Comparison of ENCODE assay signal across 18 mouse cellular contexts in the genomic region with DNA sequence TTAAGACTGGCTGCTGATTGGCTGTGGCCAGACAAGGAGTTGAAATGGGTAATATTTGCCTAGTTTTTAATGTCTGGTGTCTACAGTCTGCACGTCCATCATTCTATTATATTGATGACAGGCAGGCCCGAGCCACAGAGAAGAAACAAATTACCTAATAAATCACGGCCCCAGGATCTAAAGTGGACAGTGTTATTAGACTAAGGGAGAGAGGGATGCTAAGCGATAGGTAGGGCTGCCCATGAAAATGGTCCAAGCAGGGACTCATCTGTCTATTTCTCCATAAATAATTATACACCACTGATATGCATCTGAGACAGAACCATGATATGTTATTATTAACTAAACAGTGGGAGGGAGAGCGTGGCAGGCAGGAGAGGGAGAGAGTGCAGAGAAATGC.
DNase-seq lines count a peak whose midpoint lies in the region; ATAC-seq lines count a peak whose summit lies in the region.
"Had no signal": no experiment of that assay in that cellular context is flagged by ENCODE, and none has a peak within 500 bp of the region (broad histone marks: within the 10 kb centered on the region; RNA-seq: fewer than 3 reads in every experiment).

No protein-coding gene starts in this region.

- H3K4me3 ChIP-seq in hindbrain, embryonic 12.5 days, result no peak overlapping the region
- no peak overlapping the region for H3K4me3 ChIP-seq in hindbrain, embryonic 10.5 days
- H3K4me3 ChIP-seq in neural tube, embryonic 12.5 days, result no peak overlapping the region
- no peak overlapping the region for H3K4me3 ChIP-seq in neural tube, embryonic 15.5 days (replicated peaks)
- H3K4me3 ChIP-seq: forebrain, embryonic 10.5 days; forebrain, embryonic 13.5 days had no signal

- peaks cover 56% of the 10 kb centered on the region for H3K4me1 ChIP-seq in hindbrain, embryonic 12.5 days
- peaks cover 51% of the 10 kb centered on the region for H3K4me1 ChIP-seq in hindbrain, embryonic 10.5 days (replicated peaks)
- H3K4me1 ChIP-seq in neural tube, embryonic 12.5 days, result peaks cover 58% of the 10 kb centered on the region
- H3K4me1 ChIP-seq in neural tube, embryonic 15.5 days, result peaks cover 49% of the 10 kb centered on the region

- H3K9me3 ChIP-seq in hindbrain, embryonic 12.5 days (replicated peaks), result no peaks in the 10 kb centered on the region
- no peaks in the 10 kb centered on the region for H3K9me3 ChIP-seq in hindbrain, embryonic 10.5 days
- no peaks in the 10 kb centered on the region; the same call in 1 of the 2 replicates for H3K9me3 ChIP-seq in neural tube, embryonic 12.5 days
- no peaks in the 10 kb centered on the region for H3K9me3 ChIP-seq in neural tube, embryonic 15.5 days (replicated peaks)
- H3K9me3 ChIP-seq: forebrain, embryonic 10.5 days; forebrain, embryonic 13.5 days had no signal

- no peak overlapping the region for H3K9ac ChIP-seq in hindbrain, embryonic 12.5 days
- no peak overlapping the region for H3K9ac ChIP-seq in neural tube, embryonic 12.5 days
- no peak overlapping the region for H3K9ac ChIP-seq in neural tube, embryonic 15.5 days (replicated peaks)
- H3K9ac ChIP-seq: forebrain, embryonic 13.5 days had no signal

- peaks cover 9% of the 10 kb centered on the region for H3K27me3 ChIP-seq in hindbrain, embryonic 12.5 days
- H3K27me3 ChIP-seq in hindbrain, embryonic 10.5 days (ENCODE audit: insufficient read depth, poor library complexity, severe bottlenecking), result peaks cover 29% of the 10 kb centered on the region
- H3K27me3 ChIP-seq in neural tube, embryonic 12.5 days (replicated peaks), result no peaks in the 10 kb centered on the region; the same call in 1 of the 2 replicates
- H3K27me3 ChIP-seq in neural tube, embryonic 15.5 days (replicated peaks), result peaks cover 3% of the 10 kb centered on the region; the same call in 1 of the 2 replicates
- H3K27me3 ChIP-seq: forebrain, embryonic 13.5 days had no signal

- DNase-seq in hindbrain, embryonic 10.5 days (ENCODE audit: low spot score), result no peak
- no peak for DNase-seq in neural tube, embryonic 10.5 days (ENCODE audit: extremely low spot score, low spot score)
- no peak for DNase-seq in layer of hippocampus, adult 9-10 months (ENCODE audit: low spot score)
- DNase-seq: adrenal gland, postnatal 25 days; cerebellum, adult 18-20 months; cerebellum, adult 9-10 months; cerebellum, postnatal 14 days; gastrocnemius, postnatal 14 days; heart, adult 11 months had no signal

- peak overlapping the region; percentile 62; the same call in 1 of the 2 replicates for H3K27ac ChIP-seq in hindbrain, embryonic 12.5 days
- H3K27ac ChIP-seq in hindbrain, embryonic 10.5 days, result no peak overlapping the region
- H3K27ac ChIP-seq in neural tube, embryonic 12.5 days, result no peak overlapping the region
- no peak overlapping the region for H3K27ac ChIP-seq in neural tube, embryonic 15.5 days (replicated peaks)
- H3K27ac ChIP-seq: forebrain, embryonic 10.5 days; forebrain, embryonic 13.5 days had no signal

- 44% methylated on average over 5 of the region's 5 CpGs for WGBS in hindbrain, embryonic 12.5 days
- WGBS in hindbrain, embryonic 10.5 days, result 64% methylated on average over 5 of the region's 5 CpGs
- 48% methylated on average over 5 of the region's 5 CpGs for WGBS in neural tube, embryonic 12.5 days
- 29% methylated on average over 5 of the region's 5 CpGs for WGBS in neural tube, embryonic 15.5 days

- H3K4me2 ChIP-seq in hindbrain, embryonic 12.5 days (replicated peaks), result no peak overlapping the region
- no peak overlapping the region for H3K4me2 ChIP-seq in neural tube, embryonic 12.5 days (replicated peaks)
- H3K4me2 ChIP-seq in neural tube, embryonic 15.5 days, result no peak overlapping the region
- H3K4me2 ChIP-seq: forebrain, embryonic 13.5 days; heart, embryonic 11.5 days had no signal

- H3K36me3 ChIP-seq in hindbrain, embryonic 12.5 days, result no peaks in the 10 kb centered on the region
- H3K36me3 ChIP-seq in hindbrain, embryonic 10.5 days, result no peaks in the 10 kb centered on the region
- H3K36me3 ChIP-seq in neural tube, embryonic 12.5 days, result no peaks in the 10 kb centered on the region
- H3K36me3 ChIP-seq in neural tube, embryonic 15.5 days, result no peaks in the 10 kb centered on the region
- H3K36me3 ChIP-seq: forebrain, embryonic 10.5 days had no signal

- ATAC-seq in hindbrain, embryonic 12.5 days (ENCODE audit: low FRiP score), result peak; percentile 49; the same call in 1 of the 2 replicates
- peak; percentile 44; the same call in 1 of the 2 replicates for ATAC-seq in neural tube, embryonic 12.5 days (ENCODE audit: low FRiP score, low read depth)
- peak; percentile 65 for ATAC-seq in neural tube, embryonic 15.5 days (ENCODE audit: low FRiP score)
- ATAC-seq: activated CD4-positive, CD25-positive, alpha-beta regulatory T cell, adult 4 months; forebrain, embryonic 13.5 days; forebrain, embryonic 16.5 days; inflammation-experienced regulatory T-cells, adult 6 months had no signal
